8 mouse cellular contexts compared by ENCODE assay signal in genomic region chr14:55560202-55561073, GRCm38 (mm10). TPM values are rescaled to one million over a fixed set of nuclear protein-coding genes. Genes with fewer than 3 reads are reported as not detected.
DNase-seq lines count a peak whose midpoint lies in the region; ATAC-seq lines count a peak whose summit lies in the region.

Gene A730061H03Rik, minus strand, starts transcription at chr14:55560406.

- DNase-seq in WW6 (ENCODE audit: low read depth, low spot score), result peak; percentile 98
- DNase-seq in cerebellum, postnatal 4 days (ENCODE audit: low spot score in 2 of 2), result peak; percentile 96 to 98
- peak; percentile 98 for DNase-seq in gastrocnemius, adult 18-20 months (ENCODE audit: low spot score)
- peak; percentile 97 to 98 for DNase-seq in left cerebral cortex, adult 18-20 months (ENCODE audit: low spot score in 2 of 2)
- peak; percentile 99 for DNase-seq in right cerebral cortex, adult 18-20 months
- DNase-seq in urinary bladder, postnatal 10 days (ENCODE audit: low spot score), result peak; percentile 93

- no peaks in the 10 kb centered on the region for H3K9me3 ChIP-seq in hindbrain, embryonic 16.5 days (ENCODE audit: control insufficient read depth, low read length)

- H3K27ac ChIP-seq in hindbrain, embryonic 16.5 days (ENCODE audit: low read depth, low read length), result peak within 1 kb of the TSS; percentile 98
- peak within 1 kb of the TSS; percentile 96 for H3K27ac ChIP-seq in macrophage

- peaks cover 8% of the 10 kb centered on the region for H3K36me3 ChIP-seq in hindbrain, embryonic 16.5 days (ENCODE audit: control insufficient read depth, insufficient read depth, low read length)
- peaks cover 23% of the 10 kb centered on the region for H3K36me3 ChIP-seq in macrophage (ENCODE audit: inconsistent target)

- peak; percentile 96 for ATAC-seq in hindbrain, embryonic 16.5 days

- H3K4me3 ChIP-seq in hindbrain, embryonic 16.5 days (ENCODE audit: low read length), result peak within 1 kb of the TSS; percentile 67
- H3K4me3 ChIP-seq in macrophage (ENCODE audit: inconsistent target), result peak within 1 kb of the TSS; percentile 89

- peak within 1 kb of the TSS; percentile 87 for H3K4me2 ChIP-seq in hindbrain, embryonic 16.5 days (ENCODE audit: low read length)

- peak within 1 kb of the TSS; percentile 88 for H3K9ac ChIP-seq in hindbrain, embryonic 16.5 days (ENCODE audit: low read depth, low read length)

- H3K4me1 ChIP-seq in hindbrain, embryonic 16.5 days (ENCODE audit: control insufficient read depth, insufficient read depth, low read depth, low read length), result peaks cover 15% of the 10 kb centered on the region

- under 1% methylated on average over 47 of the region's 51 CpGs for WGBS in hindbrain, embryonic 16.5 days
- 2% methylated on average over 51 of the region's 51 CpGs for WGBS in macrophage (ENCODE audit: missing documents)

- H3K27me3 ChIP-seq in hindbrain, embryonic 16.5 days (replicated peaks; ENCODE audit: control insufficient read depth, insufficient read depth, low read length), result no peaks in the 10 kb centered on the region

- peaks cover 29% of the 10 kb centered on the region; the same call in 1 of the 2 replicates for H3K79me2 ChIP-seq in macrophage (ENCODE audit: inconsistent target)

RNA-seq across cellular contexts. Expression of gene A730061H03Rik, which starts in this region (rescaled TPM):
- not detected for total RNA-seq in gastrocnemius, adult 18-20 months (2021)
- polyA plus RNA-seq in hindbrain, embryonic 16.5 days (2015; fragmentation: Nextera tagmentation; extraction: Ambion mirVana), result 0.89 and 1.4 TPM in 2 replicates
- not detected for total RNA-seq in left cerebral cortex, adult 18-20 months (2021)
- total RNA-seq in macrophage (2018; cell fraction: chromatin; rRNA removed), result 1 to 10 TPM in 3 of 26 experiments, not detected in 23; 8.6 to 9.9 (median 9.2) TPM
- total RNA-seq in macrophage (2018; cell fraction: cytosol; rRNA removed), result 1 to 10 TPM in 2 of 26 experiments, under 1 TPM in 6, not detected in 18; 0.43 to 1.1 (median 0.84) TPM
- 1 to 10 TPM in 16 of 26 experiments, not detected in 10; 1.8 to 9.7 (median 2.9) TPM for total RNA-seq in macrophage (2018; cell fraction: nucleus; rRNA removed)
- polyA plus RNA-seq in macrophage (2018), result 0.86 TPM in 1 of 3 replicates, not detected in the others

Comparison
In these comparisons a context has a peak if more than half of its experiments do, and no peak if none do; other contexts are left out.
1. Peak in every context shown above with its lines: DNase-seq, ATAC-seq, H3K4me3 ChIP-seq and H3K27ac ChIP-seq.
2. Peak in DNase-seq in gastrocnemius, adult 18-20 months; RNA of the gene not detected or under 1 TPM.
3. Peak in DNase-seq in left cerebral cortex, adult 18-20 months; RNA of the gene not detected or under 1 TPM.